Mouse (Mus musculus) testis, adult 2 months (tissue): ENCODE measurements around the gene Cep89.

ENCODE experiments used
- CTCF ChIP-seq: fragments of 200-500 bp; IDR thresholded peaks from 2 replicates; pipeline ENCODE4 v1.5.1; 2012; ENCODE audit warnings: low read depth, mild to moderate bottlenecking, inconsistent platforms, low read length, moderate library complexity; ENCODE audit not compliant: control insufficient read depth, insufficient read depth, insufficient replicate concordance
- POLR2A ChIP-seq: fragments of 200-500 bp; IDR thresholded peaks from 2 replicates; pipeline ENCODE4 v1.6.1; 2012; ENCODE audit warnings: low read depth, mild to moderate bottlenecking, inconsistent platforms, low read length, moderate library complexity; ENCODE audit not compliant: control insufficient read depth

- no peak for TF ChIP-seq POLR2A
- TF ChIP-seq CTCF = no peak
Measured at GRCm38 (mm10) chr7:35485126-35485525, 88.3 kb downstream of the Cep89 start.
